Mouse (Mus musculus) hindbrain, embryonic 10.5 days (tissue): ENCODE measurements around the gene Il12b. TPM values are rescaled to one million over a fixed set of nuclear protein-coding genes. Genes with fewer than 3 reads are reported as not detected.

ENCODE experiments used
- DNase-seq: peaks from one replicate; pipeline ENCODE4 v3.0.0-alpha.2; 2017; ENCODE audit warnings: low spot score
- H3K27ac ChIP-seq: fragments of 300-500 bp; sonication (generic); 2 replicates; pipeline ENCODE4 v1.5.1; 2016; ENCODE audit warnings: mild to moderate bottlenecking, moderate library complexity
- H3K27me3 ChIP-seq: fragments of 300-500 bp; sonication (generic); 2 replicates; pipeline ENCODE4 v1.6.1; 2016; ENCODE audit warnings: mild to moderate bottlenecking; ENCODE audit not compliant: poor library complexity, insufficient read depth, severe bottlenecking
- H3K36me3 ChIP-seq: fragments of 300-500 bp; sonication (generic); 2 replicates; pipeline ENCODE4 v1.6.1; 2016; ENCODE audit warnings: mild to moderate bottlenecking, moderate library complexity
- H3K4me1 ChIP-seq: fragments of 300-500 bp; sonication (generic); replicated peaks from 2 replicates; pipeline ENCODE4 v1.6.1; 2016; ENCODE audit warnings: mild to moderate bottlenecking
- H3K4me3 ChIP-seq: fragments of 300-500 bp; sonication (generic); 2 replicates; pipeline ENCODE4 v1.5.1; 2016; ENCODE audit warnings: mild to moderate bottlenecking, moderate library complexity
- H3K9me3 ChIP-seq: fragments of 300-500 bp; sonication (generic); 2 replicates; pipeline ENCODE4 v1.6.1; 2016; ENCODE audit warnings: mild to moderate bottlenecking, moderate library complexity
- WGBS: fragments of 180-500 bp; shearing (Covaris S2); methylation state at CpG from one replicate; pipeline ENCODE4 v1.1.7; 2016; 5-methylcytosine and 5-hydroxymethylcytosine counted together
- polyA plus RNA-seq: library from polyadenylated mRNA; unstranded; fragments of >200 nt; fragmentation: Nextera tagmentation; extraction: Ambion mirVana; gene quantifications from 2 replicates; pipeline ENCODE4 v1.2.1, GENCODE M21; 2016

Gene Il12b
- polyA plus RNA-seq, result not detected in 2 replicates

- WGBS, result 79% methylated on average over 6 of the region's 6 CpGs
- no peak for DNase-seq
- Histone ChIP-seq H3K4me3 (peak within 1 kb of the TSS; percentile 52), H3K27ac (peak within 1 kb of the TSS; percentile 79), H3K36me3 (no peaks in the 10 kb centered on the region), H3K9me3 (no peaks in the 10 kb centered on the region), H3K27me3 (no peaks in the 10 kb centered on the region), H3K4me1 (peaks cover 5% of the 10 kb centered on the region; the same call in 1 of the 2 replicates)
Measured at GRCm38 (mm10) chr11:44399763-44400162, at the start of gene Il12b. TSS of gene Il12b (plus strand) at chr11:44400063.

DNA sequence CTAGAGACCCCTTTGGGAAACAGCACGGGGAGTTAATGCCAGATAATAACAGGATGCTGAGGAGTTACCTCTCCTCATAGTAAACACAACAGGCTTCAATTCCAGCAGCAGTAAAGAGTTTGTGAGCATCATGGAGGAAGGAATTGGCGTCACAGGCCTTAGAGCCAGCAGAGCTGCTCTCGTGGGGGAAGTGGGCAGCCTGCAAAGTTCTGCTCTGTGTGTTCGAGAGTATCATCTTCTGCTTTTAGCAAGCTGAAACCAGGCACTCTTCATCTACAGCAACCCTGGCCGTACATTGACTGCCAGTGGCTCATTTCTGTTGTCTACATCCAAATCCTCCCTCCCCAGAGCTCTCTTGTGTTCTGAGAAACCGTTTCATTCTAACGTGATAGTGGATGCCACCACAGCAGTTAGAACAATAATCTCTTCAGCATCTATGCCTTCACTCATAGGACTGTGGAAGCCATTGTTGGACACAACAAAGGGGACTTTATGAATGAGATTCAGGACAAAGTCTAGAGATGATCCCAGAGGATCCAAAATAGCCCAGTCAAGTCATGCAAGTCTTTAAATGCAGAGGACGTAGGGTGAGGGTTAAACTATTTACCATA, 44.9 kb upstream of the Il12b start:
- H3K4me1 ChIP-seq, result no peaks in the 10 kb centered on the region
- no peak for DNase-seq
- H3K4me3 ChIP-seq, result no peak overlapping the region
- no peaks in the 10 kb centered on the region for H3K36me3 ChIP-seq
- H3K27ac ChIP-seq, result no peak overlapping the region
- no peaks in the 10 kb centered on the region for H3K27me3 ChIP-seq
- no peaks in the 10 kb centered on the region for H3K9me3 ChIP-seq
- WGBS, result 78% methylated on average over 8 of the region's 8 CpGs

DNA sequence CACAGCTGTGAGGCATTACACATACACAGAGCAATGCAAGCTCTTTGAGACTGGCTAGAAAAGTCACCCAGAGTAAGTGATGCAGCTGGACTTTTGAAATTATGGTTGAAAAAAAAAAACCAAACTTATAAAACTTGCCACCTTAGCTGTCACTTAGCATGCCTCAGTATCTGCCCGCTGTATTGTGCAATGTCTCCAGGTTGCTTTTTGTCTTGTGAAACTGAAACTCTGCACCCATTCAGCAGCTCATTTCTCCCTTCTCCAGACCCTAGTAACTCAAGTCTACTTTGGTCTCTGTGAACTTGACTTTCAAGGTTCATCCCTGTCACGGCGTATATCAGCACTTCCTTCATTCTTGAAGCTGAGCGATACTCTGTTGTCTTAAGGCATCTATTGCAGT, 43.7 kb upstream of the Il12b start:
- H3K27me3 ChIP-seq, result no peaks in the 10 kb centered on the region
- no peaks in the 10 kb centered on the region for H3K36me3 ChIP-seq
- DNase-seq, result no peak
- WGBS, result 94% methylated on average over 4 of the region's 4 CpGs
- no peaks in the 10 kb centered on the region for H3K4me1 ChIP-seq
- H3K9me3 ChIP-seq, result no peaks in the 10 kb centered on the region
- no peak overlapping the region for H3K27ac ChIP-seq
- no peak overlapping the region for H3K4me3 ChIP-seq

GRCm38 (mm10) chr11:44364536-44364935, 35.3 kb upstream of the Il12b start:
- H3K27me3 ChIP-seq, result no peaks in the 10 kb centered on the region
- no peak for DNase-seq
- no peak overlapping the region for H3K27ac ChIP-seq
- no peaks in the 10 kb centered on the region for H3K4me1 ChIP-seq
- no peak overlapping the region for H3K4me3 ChIP-seq
- H3K9me3 ChIP-seq, result no peaks in the 10 kb centered on the region
- no peaks in the 10 kb centered on the region for H3K36me3 ChIP-seq

DNA sequence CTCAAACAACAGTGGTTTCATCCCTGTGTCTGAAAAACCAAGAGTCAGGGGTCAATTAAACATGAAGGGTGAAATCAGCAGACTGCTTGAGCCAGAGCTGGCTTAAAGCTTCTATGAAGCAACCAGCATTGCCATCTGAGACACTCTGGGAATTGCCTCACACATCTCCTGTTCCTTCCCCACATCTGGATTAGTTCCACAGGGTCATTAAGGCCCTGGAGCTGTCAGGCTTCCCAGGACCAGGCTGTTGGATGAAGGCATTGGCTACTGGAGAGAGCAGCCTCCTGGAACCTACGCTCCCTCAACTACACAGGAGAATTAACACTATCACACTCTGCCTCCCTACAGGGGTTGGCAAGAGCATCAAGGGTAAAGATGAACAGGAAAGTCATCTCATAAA, 32.2 kb upstream of the Il12b start:
- DNase-seq, result no peak
- Histone ChIP-seq H3K27ac (no peak overlapping the region), H3K27me3 (no peaks in the 10 kb centered on the region), H3K4me1 (no peaks in the 10 kb centered on the region), H3K9me3 (no peaks in the 10 kb centered on the region), H3K36me3 (no peaks in the 10 kb centered on the region), H3K4me3 (no peak overlapping the region)
- WGBS, result 68% methylated on average over 1 of the region's 1 CpGs

DNA sequence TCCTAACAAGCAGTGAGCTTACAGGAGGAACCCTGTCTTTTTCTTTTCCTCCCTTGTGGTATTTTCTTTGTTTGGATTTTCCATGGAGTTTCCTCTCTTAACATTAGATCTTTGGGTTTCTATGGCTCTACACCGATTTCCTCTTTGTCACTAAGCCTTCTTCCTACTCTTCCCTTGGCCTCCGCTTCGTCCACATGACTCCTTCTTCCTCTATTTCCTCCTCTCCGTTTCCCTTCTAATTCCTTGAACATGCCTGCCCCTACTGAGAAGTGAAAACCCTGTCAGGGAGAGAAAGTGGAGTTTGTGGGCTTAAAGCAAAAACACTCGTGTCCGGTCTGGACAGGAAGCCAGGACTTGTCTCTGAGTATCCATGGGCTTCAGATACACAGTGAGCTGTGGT, 27.0 kb upstream of the Il12b start:
- WGBS, result 85% methylated on average over 6 of the region's 6 CpGs

DNA sequence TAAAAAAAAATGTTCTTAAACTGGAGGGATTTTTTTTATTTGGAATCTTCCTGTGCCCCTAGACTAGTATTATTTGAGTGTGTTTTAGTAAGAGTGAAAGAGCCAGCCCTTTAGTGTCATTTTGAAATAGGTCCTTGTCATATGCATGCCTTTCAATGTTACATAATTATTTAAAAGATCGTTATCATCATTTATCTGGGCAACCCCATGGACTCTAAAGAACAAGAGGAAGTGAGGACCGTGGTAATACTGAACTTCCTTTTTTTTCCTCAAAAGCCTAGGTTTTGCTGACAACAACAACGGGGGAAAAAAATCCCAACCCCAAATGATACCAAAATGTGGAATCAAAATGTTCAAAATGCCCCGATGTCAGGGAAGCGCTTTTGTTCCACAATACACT, 22.0 kb upstream of the Il12b start:
- no peaks in the 10 kb centered on the region for H3K27me3 ChIP-seq
- 88% methylated on average over 5 of the region's 5 CpGs for WGBS

More for the DNA sequence above, 27.0 kb upstream of the Il12b start:
- no peaks in the 10 kb centered on the region for H3K4me1 ChIP-seq
- no peaks in the 10 kb centered on the region for H3K9me3 ChIP-seq
- H3K36me3 ChIP-seq, result no peaks in the 10 kb centered on the region
- no peak overlapping the region for H3K4me3 ChIP-seq
- no peaks in the 10 kb centered on the region for H3K27me3 ChIP-seq
- H3K27ac ChIP-seq, result no peak overlapping the region
- DNase-seq, result no peak

DNA sequence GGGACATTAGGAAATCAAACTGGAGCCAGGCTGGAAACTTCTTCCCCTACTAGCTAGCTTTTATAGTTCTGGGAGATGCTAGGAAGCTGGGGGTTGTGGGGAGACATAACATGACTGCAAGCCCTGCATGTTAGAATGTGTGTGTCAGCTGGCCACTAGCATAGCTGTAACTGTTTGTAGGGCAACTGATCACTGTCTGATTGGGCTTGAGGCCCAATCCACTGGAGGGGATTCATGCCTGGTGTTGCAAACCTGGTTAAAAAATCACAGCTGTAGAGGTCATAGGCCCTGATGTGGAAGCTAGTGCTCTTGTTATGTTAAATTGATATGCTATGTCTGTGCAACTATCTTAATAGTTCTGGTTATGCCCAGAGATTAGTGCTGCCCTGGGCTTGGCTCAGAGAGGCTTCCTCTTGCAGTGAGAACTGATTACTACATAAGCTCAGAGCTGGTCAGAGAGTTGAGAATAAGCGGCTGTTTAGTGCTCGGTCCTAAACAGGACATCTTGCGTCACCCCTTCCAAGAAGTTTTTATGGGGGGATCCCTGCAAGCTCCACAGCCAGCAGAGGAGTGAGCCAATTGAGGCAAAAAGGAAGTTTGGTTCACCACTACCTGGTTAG, 19.3 kb upstream of the Il12b start:
- no peaks in the 10 kb centered on the region for H3K36me3 ChIP-seq
- H3K9me3 ChIP-seq, result no peaks in the 10 kb centered on the region
- H3K27me3 ChIP-seq, result no peaks in the 10 kb centered on the region
- no peak overlapping the region for H3K4me3 ChIP-seq
- H3K4me1 ChIP-seq, result 0 out of 2 replicates have a peak, but pooled peaks cover 4% of the 10 kb centered on the region
- WGBS, result 93% methylated on average over 3 of the region's 3 CpGs
- DNase-seq, result no peak
- H3K27ac ChIP-seq, result no peak overlapping the region

More for the DNA sequence above, 22.0 kb upstream of the Il12b start:
- H3K9me3 ChIP-seq, result no peaks in the 10 kb centered on the region
- H3K36me3 ChIP-seq, result no peaks in the 10 kb centered on the region
- no peak overlapping the region for H3K4me3 ChIP-seq
- no peak overlapping the region for H3K27ac ChIP-seq
- DNase-seq, result no peak
- H3K4me1 ChIP-seq, result 0 out of 2 replicates have a peak, but pooled peaks cover 4% of the 10 kb centered on the region

- H3K4me1 ChIP-seq, result 0 out of 2 replicates have a peak, but pooled peaks cover 4% of the 10 kb centered on the region
- H3K36me3 ChIP-seq, result no peaks in the 10 kb centered on the region
- H3K27me3 ChIP-seq, result no peaks in the 10 kb centered on the region
- 27% methylated on average over 3 of the region's 3 CpGs for WGBS
- H3K9me3 ChIP-seq, result no peaks in the 10 kb centered on the region
- no peak for DNase-seq
- H3K27ac ChIP-seq, result no peak overlapping the region
- H3K4me3 ChIP-seq, result no peak overlapping the region
Measured at GRCm38 (mm10) chr11:44382200-44382599, 17.7 kb upstream of the Il12b start.

DNA sequence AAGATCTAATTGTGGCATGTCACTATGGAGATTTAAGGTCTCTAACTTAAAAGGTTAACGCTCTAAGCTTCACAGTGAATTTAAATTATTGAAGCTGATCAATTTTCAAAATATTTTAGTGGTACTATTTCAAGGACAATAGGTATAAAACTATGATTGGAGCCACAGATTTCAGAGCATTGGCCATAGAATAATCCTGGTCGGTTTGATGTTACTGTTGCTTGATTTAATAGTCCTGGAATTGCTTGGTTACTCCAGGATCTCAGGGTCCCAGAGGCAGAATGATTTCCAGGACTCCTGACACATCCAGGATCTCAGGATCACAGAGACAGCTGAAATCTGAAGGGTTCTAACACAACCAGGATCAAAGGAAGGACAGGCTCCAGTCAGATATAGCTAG, 12.8 kb upstream of the Il12b start:
- Histone ChIP-seq H3K4me1 (0 out of 2 replicates have a peak, but pooled peaks cover 1% of the 10 kb centered on the region), H3K27ac (no peak overlapping the region), H3K27me3 (no peaks in the 10 kb centered on the region), H3K9me3 (no peaks in the 10 kb centered on the region), H3K36me3 (no peaks in the 10 kb centered on the region), H3K4me3 (no peak overlapping the region)
- 82% methylated on average over 2 of the region's 2 CpGs for WGBS
- DNase-seq, result no peak

DNA sequence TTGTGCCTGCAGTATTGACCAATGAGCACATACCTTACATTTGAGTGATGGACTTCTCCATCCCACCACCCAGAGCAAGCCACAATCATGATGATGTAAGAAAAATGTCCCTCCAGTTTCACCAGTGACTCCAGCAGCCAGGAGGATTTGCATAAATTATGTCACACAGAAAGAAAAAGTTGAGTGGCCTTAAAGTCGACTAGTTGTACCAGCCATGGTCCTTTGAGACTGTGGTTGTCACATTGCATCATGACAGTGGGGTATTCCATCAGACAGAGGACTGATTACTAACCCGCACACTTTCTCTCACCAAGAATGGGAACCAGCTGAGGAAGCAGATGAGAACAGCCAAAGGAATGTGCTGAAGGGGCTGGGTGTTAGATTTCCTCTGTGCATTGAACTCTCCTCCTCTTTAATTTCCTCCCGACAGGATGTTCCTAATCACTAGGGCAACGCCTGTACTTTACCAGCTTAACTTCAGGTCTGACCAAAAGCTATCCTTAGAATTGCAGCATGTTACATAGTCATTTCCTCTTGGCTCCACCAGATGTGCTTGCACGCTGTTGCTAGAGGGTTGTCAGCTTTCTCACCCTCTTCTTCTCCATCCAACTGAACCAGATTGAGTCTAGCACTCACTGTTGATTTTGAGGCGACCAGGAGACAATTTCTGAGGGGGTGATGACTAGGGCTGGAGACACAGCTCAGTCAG, 9.7 kb upstream of the Il12b start:
- no peak for DNase-seq
- H3K36me3 ChIP-seq, result no peaks in the 10 kb centered on the region
- 56% methylated on average over 6 of the region's 6 CpGs for WGBS
- H3K27me3 ChIP-seq, result no peaks in the 10 kb centered on the region
- H3K27ac ChIP-seq, result no peak overlapping the region
- no peak overlapping the region for H3K4me3 ChIP-seq
- no peaks in the 10 kb centered on the region for H3K9me3 ChIP-seq
- H3K4me1 ChIP-seq, result no peaks in the 10 kb centered on the region

DNA sequence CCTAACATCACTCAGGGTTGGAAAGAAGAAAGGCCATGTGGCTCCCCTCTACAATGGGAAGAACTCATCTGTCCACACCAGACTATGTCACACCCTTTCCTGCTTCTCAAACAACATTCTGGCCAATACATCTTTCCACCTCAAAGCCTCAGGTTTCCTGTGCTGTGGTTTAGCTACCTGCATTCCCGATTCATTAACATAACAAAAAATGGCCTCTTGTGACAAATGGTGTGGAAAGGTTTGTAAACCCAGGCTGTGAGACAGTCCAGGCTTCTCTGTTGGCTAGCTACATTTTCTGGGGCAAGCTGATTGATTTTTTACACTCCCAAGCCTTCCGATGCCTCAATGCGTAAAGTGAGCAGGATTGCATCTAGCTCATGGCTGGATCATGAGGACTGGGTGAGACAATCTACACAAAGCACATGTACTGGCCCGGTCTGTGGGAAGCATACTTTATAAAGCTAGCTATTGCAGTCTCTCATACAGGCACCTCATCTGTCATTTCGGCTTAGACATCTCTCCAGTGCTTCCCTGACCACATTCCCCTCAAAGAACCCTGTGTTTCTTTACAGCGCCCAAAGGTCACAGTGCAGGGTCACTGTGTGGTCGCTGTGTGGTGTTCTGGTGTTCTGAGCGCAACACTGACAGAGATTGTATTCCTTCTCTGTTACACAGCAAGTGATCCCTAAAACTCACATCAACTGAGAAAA, 6.6 kb upstream of the Il12b start:
- H3K9me3 ChIP-seq, result no peaks in the 10 kb centered on the region
- H3K4me1 ChIP-seq, result no peaks in the 10 kb centered on the region
- H3K36me3 ChIP-seq, result no peaks in the 10 kb centered on the region
- no peak overlapping the region for H3K4me3 ChIP-seq
- DNase-seq, result no peak
- WGBS, result 78% methylated on average over 8 of the region's 8 CpGs
- H3K27me3 ChIP-seq, result no peaks in the 10 kb centered on the region
- no peak overlapping the region for H3K27ac ChIP-seq

DNA sequence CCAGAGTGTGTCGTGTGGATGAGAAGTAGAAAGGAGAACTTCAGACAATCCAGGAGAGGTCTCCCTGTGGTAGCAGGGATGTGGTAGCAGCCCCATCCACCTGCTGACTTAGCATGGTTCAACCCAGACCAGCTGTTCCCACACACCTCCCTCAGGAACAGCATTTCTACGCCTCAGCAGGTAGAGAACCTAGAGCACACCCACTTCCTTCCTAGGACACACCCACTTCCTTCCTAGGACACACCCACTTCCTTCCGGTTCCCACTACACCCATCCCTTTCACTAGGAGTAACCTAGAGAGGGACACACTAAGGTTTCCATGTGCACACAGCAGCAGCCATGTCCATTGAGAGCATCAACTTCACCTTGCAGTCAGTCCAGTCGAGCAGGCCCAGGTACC, 4.5 kb upstream of the Il12b start:
- WGBS, result 92% methylated on average over 4 of the region's 4 CpGs
- Histone ChIP-seq H3K4me3 (no peak overlapping the region), H3K4me1 (peaks cover 5% of the 10 kb centered on the region; the same call in 1 of the 2 replicates)

More for the DNA sequence above, 4.5 kb upstream of the Il12b start:
- Histone ChIP-seq H3K36me3 (no peaks in the 10 kb centered on the region), H3K9me3 (no peaks in the 10 kb centered on the region), H3K27me3 (no peaks in the 10 kb centered on the region), H3K27ac (no peak overlapping the region)
- DNase-seq, result no peak
